Mouse (Mus musculus) 416B (cell line): ENCODE data around the gene Fndc3c1.

ENCODE experiments used
- DNase-seq: peaks from one replicate; pipeline ENCODE4 v3.0.0; 2011; ENCODE audit warnings: low read depth

Fndc3c1 gene

DNA sequence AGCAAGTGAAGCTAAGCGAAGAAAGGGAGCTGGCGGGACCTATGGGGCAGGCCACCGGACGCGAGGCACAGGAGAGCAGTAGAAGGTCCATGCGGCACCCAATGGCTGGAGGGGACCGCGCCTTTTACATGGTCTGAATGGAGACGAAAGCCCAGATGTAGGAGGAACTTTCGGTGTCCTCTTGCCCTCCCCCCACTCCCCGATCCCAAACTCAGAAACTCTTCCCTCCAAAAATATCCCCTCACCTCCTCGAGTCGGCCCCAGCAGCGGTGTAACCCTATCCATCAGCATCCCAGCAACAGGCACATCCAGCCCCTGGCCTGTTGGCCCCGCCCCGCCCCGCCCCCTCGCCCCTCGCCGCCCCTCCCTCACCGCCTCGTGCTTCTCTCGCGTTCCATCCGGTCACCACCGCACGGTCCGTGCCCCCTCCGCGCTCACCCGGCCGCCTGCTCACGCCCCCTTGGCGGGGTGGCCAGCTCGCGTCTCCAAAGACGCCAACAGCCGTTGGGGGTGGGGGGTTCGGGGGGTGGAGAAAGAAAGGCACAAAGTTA, at the start of gene Fndc3c1:
Fndc3c1 (minus strand) TSS at position 301 of the 551 bp plus-strand sequence.
- DNase-seq: no peak

DNA sequence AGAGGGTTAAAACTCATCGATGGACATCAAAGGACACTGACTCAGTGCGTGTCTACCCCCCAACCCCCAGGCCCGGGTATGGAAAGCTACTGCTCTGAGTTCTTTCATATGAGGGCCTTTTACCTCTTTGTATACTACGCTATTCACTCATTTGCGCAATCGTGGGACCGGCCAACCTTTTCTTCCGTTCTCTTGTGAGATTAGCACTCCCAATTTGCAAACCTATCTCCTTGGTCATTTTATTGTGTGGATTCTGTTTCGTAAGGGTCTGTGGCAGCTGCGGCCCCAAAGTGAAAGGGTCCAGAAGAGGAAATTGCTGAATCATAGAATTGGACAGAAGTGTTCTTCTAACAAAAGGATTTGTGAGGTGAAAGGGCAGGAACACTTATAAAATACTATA, 1.2 kb upstream of the Fndc3c1 start:
- DNase-seq: no peak

DNA sequence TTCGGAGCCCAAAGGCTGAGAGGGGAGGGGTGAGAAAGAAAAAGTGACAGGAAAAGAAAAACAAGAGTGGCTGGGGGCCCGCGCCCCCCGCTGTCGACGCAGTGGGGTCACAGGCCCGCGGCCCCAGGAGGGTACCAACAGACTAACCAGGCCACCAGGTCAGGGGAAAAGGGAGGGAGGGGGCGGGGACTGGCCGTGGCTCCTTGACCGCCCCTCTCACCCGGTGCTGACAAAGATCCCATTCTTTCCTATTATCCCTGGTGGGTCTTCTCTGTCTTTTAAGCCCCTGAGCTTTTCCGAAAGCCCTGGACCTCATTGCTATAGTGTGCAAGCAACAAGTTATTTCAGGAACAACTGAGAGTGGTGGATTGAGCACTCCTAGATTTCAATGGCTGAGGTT, 470 bp upstream of the Fndc3c1 start:
- DNase-seq: no peak

DNA sequence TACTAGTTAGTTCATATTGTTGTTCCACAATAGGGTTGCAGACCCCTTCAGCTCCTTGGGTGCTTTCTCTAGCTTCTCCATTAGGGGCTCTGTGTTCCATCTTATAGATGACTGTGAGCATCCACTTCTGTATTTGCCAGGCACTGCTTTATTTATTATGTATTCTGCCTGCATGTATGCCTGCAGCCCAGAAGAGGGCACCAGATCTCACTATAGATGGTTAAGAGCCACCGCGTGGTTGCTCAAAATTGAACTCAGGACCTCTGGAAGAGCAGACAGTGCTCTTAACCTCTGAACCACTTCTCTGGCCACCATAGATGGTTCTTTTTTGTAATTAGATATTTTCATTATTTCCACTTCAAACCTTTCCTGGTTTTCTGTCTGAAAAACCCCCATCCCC, 5.3 kb downstream of the Fndc3c1 start:
- DNase-seq: peak; percentile 29

DNA sequence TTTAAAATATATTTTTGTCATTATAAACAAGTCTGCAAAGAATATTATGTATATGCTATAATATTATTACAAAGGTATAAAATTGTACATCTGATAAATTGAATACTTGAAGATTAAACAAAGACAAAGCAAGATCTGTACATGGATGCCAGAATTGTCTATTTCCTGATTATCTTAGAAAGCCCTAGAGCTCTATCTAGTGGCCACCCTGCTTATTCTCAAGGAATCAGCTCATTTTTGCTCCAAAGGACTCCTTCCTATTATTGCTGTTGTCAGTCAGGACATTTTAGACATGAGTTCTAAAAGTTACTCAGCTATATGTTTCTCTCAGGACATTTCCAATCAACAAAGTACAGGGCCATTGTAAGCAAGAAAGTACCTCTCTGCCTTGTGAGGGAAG, 99.9 kb downstream of the Fndc3c1 start:
- DNase-seq: peak; percentile 24

DNA sequence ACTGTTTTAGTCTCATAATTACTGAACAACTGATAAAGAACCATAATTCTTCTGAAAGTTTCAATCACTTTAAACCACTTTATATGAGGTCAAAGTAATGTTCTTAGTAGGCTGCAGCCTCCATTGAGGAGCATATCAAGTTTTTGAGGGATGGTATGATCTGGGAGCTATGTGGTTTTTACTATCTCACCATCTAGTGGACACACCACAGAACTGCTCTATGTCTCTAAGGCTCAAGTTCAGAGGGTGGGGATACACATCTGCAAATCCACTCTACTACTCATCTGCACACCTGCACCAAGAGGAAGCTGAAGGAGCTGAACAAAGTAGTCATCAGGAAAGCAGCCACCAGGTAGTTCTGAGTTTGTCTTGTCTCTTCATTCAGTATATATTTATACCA, 104.6 kb downstream of the Fndc3c1 start:
- peak; percentile 15 for DNase-seq
